Mouse (Mus musculus) lung, postnatal 0 days (tissue): Measurements from ENCODE around the gene Gosr2.

Experiments used
- CTCF ChIP-seq: IDR thresholded peaks from 2 replicates; pipeline ENCODE4 v1.5.1; 2016; ENCODE audit warnings: antibody characterized with exemption, mild to moderate bottlenecking
- EP300 ChIP-seq: IDR thresholded peaks from 2 replicates; pipeline ENCODE4 v1.6.1; 2016; ENCODE audit warnings: antibody characterized with exemption, mild to moderate bottlenecking, control low read depth

DNA sequence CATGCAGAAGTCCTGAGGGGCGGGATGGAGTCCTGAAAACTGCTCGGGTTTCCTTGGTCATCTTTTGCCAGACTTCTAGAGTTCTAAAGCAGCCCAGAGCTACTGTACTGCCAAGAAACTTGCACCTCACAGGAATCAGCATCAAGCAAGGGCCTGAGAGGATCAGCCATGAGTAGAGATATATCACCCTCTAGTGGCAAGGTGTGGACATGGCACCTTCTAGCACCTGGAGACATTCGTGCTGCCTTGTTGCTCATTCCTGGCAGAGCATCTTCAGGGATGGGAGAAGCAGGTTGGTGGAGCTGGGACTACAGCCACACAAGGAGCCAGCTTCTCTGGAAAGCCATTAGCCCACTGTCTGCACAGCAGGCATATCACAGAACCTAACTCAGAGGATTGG, 22.1 kb downstream of the Gosr2 start:
- TF ChIP-seq CTCF = peak; percentile 87
- TF ChIP-seq EP300 = no peak
